In the genomic region with DNA sequence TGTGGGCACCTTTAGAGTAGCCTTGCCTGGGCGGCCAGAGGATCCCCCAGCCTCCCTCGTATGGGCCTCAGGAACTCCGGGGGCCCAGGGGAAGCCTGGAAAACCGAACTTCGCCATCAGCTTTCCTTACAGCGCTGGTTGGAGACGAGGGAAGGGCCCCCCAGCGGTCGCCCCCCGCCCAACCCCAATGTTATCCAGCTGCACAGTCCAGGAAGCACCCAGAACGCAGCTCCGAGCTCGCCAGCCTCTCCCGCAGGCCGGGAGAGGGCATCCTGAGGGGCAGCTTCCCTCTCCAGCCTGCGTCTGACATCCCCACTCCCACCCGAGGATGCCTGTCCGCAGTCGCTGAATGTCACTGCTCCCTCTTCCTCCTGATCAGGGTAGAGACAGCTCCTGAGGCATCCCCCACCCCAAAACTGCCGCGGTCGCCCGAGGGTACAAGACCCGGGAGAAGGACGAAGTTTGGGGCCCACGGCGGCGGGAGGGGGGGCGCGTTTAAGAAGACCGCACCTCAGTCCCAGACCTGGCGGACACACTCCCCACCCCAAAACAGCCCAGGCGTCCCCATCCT, we compare ENCODE assay signal across 8 mouse cellular contexts. TPM values are rescaled to one million over a fixed set of nuclear protein-coding genes. Genes with fewer than 3 reads are reported as not detected.
A peak's percentile ranks its signal among the peaks of the same experiment; 100 is the strongest.
DNase-seq lines count a peak whose midpoint lies in the region; ATAC-seq and TF ChIP-seq lines count a peak whose summit lies in the region.

No protein-coding gene starts in this region.

- WGBS in heart, embryonic 16.5 days: under 1% methylated on average over 27 of the region's 33 CpGs
- WGBS in lung, embryonic 14.5 days: under 1% methylated on average over 31 of the region's 33 CpGs

- H3K4me2 ChIP-seq in heart, embryonic 16.5 days (ENCODE audit: low read depth, low read length): peak overlapping the region; percentile 87
- H3K4me2 ChIP-seq in lung, embryonic 14.5 days: peak overlapping the region; percentile 84

- peak overlapping the region; percentile 94 for H3K27ac ChIP-seq in heart, embryonic 16.5 days (ENCODE audit: low read length)
- H3K27ac ChIP-seq in lung, embryonic 14.5 days (ENCODE audit: low read depth): peak overlapping the region; percentile 96

- no peak for ATAC-seq in megakaryocyte, adult 5-6 weeks (ENCODE audit: poor library complexity, severe bottlenecking)
- ATAC-seq in heart, embryonic 16.5 days (replicated peaks; ENCODE audit: extremely low read depth, insufficient read depth, low FRiP score): no peak
- no peak for ATAC-seq in lung, embryonic 14.5 days (ENCODE audit: insufficient read depth)

- peaks cover 41% of the 10 kb centered on the region for H3K4me1 ChIP-seq in megakaryocyte, embryonic 14.5 days
- peaks cover 35% of the 10 kb centered on the region for H3K4me1 ChIP-seq in heart, embryonic 16.5 days (ENCODE audit: control insufficient read depth, insufficient read depth, low read length)
- 0 out of 2 replicates have a peak, but pooled peaks cover 5% of the 10 kb centered on the region for H3K4me1 ChIP-seq in lung, embryonic 14.5 days (ENCODE audit: insufficient read depth)

- no peaks in the 10 kb centered on the region for H3K36me3 ChIP-seq in megakaryocyte, embryonic 14.5 days (replicated peaks; ENCODE audit: low read length)
- no peaks in the 10 kb centered on the region for H3K36me3 ChIP-seq in heart, embryonic 16.5 days (ENCODE audit: control insufficient read depth, insufficient read depth)
- H3K36me3 ChIP-seq in lung, embryonic 14.5 days (ENCODE audit: insufficient read depth): no peaks in the 10 kb centered on the region

- no peaks in the 10 kb centered on the region for H3K9me3 ChIP-seq in megakaryocyte, embryonic 14.5 days
- no peaks in the 10 kb centered on the region for H3K9me3 ChIP-seq in heart, embryonic 16.5 days (replicated peaks; ENCODE audit: control insufficient read depth, low read length)
- no peaks in the 10 kb centered on the region for H3K9me3 ChIP-seq in lung, embryonic 14.5 days (ENCODE audit: low read depth, low read length)

- peaks cover 5% of the 10 kb centered on the region for H3K27me3 ChIP-seq in megakaryocyte, embryonic 14.5 days (replicated peaks)
- H3K27me3 ChIP-seq in heart, embryonic 16.5 days (ENCODE audit: control insufficient read depth, insufficient read depth, low read length): no peaks in the 10 kb centered on the region
- H3K27me3 ChIP-seq in lung, embryonic 14.5 days (ENCODE audit: insufficient read depth, low read length): no peaks in the 10 kb centered on the region

- TF ChIP-seq CTCF in lung, embryonic 14.5 days (IDR thresholded peaks at IDR 0.05; ENCODE audit: low read depth): peak; percentile 44

- peak overlapping the region; percentile 81 for H3K9ac ChIP-seq in heart, embryonic 16.5 days (ENCODE audit: low read length)
- H3K9ac ChIP-seq in lung, embryonic 14.5 days: peak overlapping the region; percentile 84

- H3K4me3 ChIP-seq in megakaryocyte, embryonic 14.5 days (replicated peaks): peak overlapping the region; percentile 99
- H3K4me3 ChIP-seq in heart, embryonic 16.5 days (ENCODE audit: low read length): peak overlapping the region; percentile 82
- H3K4me3 ChIP-seq in lung, embryonic 14.5 days (ENCODE audit: low read depth, low read length): peak overlapping the region; percentile 76

- peak; percentile 61 for DNase-seq in embryo, embryonic 10.5 days (ENCODE audit: low spot score)
- peak; percentile 63 to 77 for DNase-seq in kidney, postnatal 4 days
- DNase-seq in lung, embryonic 14.5 days: peak; percentile 69
- DNase-seq in ovary, postnatal 10 days (ENCODE audit: low spot score): peak; percentile 45
- DNase-seq in yolk sac, embryonic 10.5 days (ENCODE audit: low spot score): peak; percentile 30

RNA-seq across cellular contexts. Expression of gene Kat6b, which starts 17.9 kb away (rescaled TPM):
- polyA plus RNA-seq in megakaryocyte, embryonic 14.5 days (2012; ENCODE audit: insufficient read depth, low replicate concordance): 0.84 and 0.94 TPM in 2 replicates
- 12.9 and 13.0 TPM in 2 replicates for total RNA-seq in megakaryocyte, adult 5-6 weeks (2015)
- total RNA-seq in megakaryocyte, adult 5-6 weeks (2017): 6.1 and 6.5 TPM in 2 replicates
- 9.4 and 10.2 TPM in 2 replicates for polyA plus RNA-seq in heart, embryonic 16.5 days (2015; fragmentation: Nextera tagmentation; extraction: Ambion mirVana)
- 12.4 and 14.2 TPM in 2 replicates for polyA plus RNA-seq in lung, embryonic 14.5 days (2014; fragmentation: Nextera tagmentation; extraction: Ambion mirVana)
